Comparison of ENCODE assay signal across 8 mouse cellular contexts in the genomic region with DNA sequence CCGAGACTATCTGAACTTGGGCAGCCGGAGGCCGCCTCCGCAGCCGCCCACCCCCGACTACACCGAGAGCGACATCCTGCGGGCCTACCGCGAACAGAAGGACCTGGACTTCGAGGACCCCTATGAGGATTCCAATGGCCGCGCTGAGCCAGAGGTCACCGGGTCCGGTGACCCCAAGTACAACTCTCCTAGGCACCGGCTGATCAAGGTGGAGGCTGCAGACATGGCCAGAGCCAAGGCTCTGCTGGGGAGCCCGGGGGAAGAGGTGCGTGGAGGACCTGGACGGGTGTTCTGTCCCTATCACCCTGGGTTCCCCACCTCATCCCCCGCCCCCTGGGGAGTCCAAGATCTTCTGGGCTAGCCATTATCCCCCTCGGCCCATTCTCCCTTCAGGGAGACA. TPM values are rescaled to one million over a fixed set of nuclear protein-coding genes. Genes with fewer than 3 reads are reported as not detected.
DNase-seq lines count a peak whose midpoint lies in the region; ATAC-seq and TF ChIP-seq lines count a peak whose summit lies in the region.

No protein-coding gene starts in this region.

- DNase-seq in heart, postnatal 25 days (ENCODE audit: low spot score) = no peak
- peak; percentile 8 for DNase-seq in brain, embryonic 14.5 days (ENCODE audit: low read depth)
- no peak for DNase-seq in forebrain, embryonic 10.5 days (ENCODE audit: extremely low spot score, low spot score)
- DNase-seq in adrenal gland, postnatal 36 days = no peak
- no peak for DNase-seq in layer of hippocampus, postnatal 36 days

- 37% methylated on average over 22 of the region's 22 CpGs for whole genome bisulfite sequencing in heart, embryonic 15.5 days
- WGBS in forebrain, embryonic 10.5 days = 25% methylated on average over 22 of the region's 22 CpGs
- WGBS in limb, embryonic 13.5 days = 33% methylated on average over 22 of the region's 22 CpGs

- no peak overlapping the region for H3K4me3 ChIP-seq in heart, embryonic 15.5 days
- H3K4me3 ChIP-seq in forebrain, embryonic 10.5 days = peak overlapping the region; percentile 65
- peak overlapping the region; percentile 62 for H3K4me3 ChIP-seq in limb, embryonic 13.5 days

- peaks cover 9% of the 10 kb centered on the region; the same call in 1 of the 2 replicates for H3K36me3 ChIP-seq in heart, embryonic 15.5 days
- peaks cover 48% of the 10 kb centered on the region for H3K36me3 ChIP-seq in forebrain, embryonic 10.5 days (replicated peaks)
- H3K36me3 ChIP-seq in limb, embryonic 13.5 days = peaks cover 40% of the 10 kb centered on the region

- TF ChIP-seq POLR2A in brain, embryonic 14.5 days (IDR thresholded peaks at IDR 0.05; ENCODE audit: borderline replicate concordance, extremely low read depth, insufficient read depth, insufficient read length, poor library complexity, severe bottlenecking) = no peak

- intact Hi-C loops in heart, postnatal 25 days (cut with DNase I) = no loop called here

- no peak overlapping the region for H3K9ac ChIP-seq in heart, embryonic 15.5 days
- peak overlapping the region; percentile 80 for H3K9ac ChIP-seq in limb, embryonic 13.5 days

- H3K27me3 ChIP-seq in heart, embryonic 15.5 days = peaks cover 29% of the 10 kb centered on the region
- H3K27me3 ChIP-seq in forebrain, embryonic 10.5 days (ENCODE audit: poor library complexity, severe bottlenecking) = peaks cover 30% of the 10 kb centered on the region
- 0 out of 2 replicates have a peak, but pooled peaks cover 6% of the 10 kb centered on the region for H3K27me3 ChIP-seq in limb, embryonic 13.5 days

- peak overlapping the region; percentile 97 for H3K4me2 ChIP-seq in heart, embryonic 15.5 days
- H3K4me2 ChIP-seq in limb, embryonic 13.5 days (replicated peaks) = peak overlapping the region; percentile 85

- H3K9me3 ChIP-seq in heart, embryonic 15.5 days (replicated peaks) = no peaks in the 10 kb centered on the region
- H3K9me3 ChIP-seq in forebrain, embryonic 10.5 days = no peaks in the 10 kb centered on the region
- no peaks in the 10 kb centered on the region for H3K9me3 ChIP-seq in limb, embryonic 13.5 days

- no peak for ATAC-seq in heart, embryonic 15.5 days (replicated peaks; ENCODE audit: insufficient number of reproducible peaks, insufficient read depth, low FRiP score, low read depth)
- ATAC-seq in limb, embryonic 13.5 days (ENCODE audit: low FRiP score, low read depth) = no peak
- no peak for ATAC-seq in frontal cortex, adult (ENCODE audit: low TSS enrichment)

- H3K27ac ChIP-seq in heart, embryonic 15.5 days = no peak overlapping the region
- H3K27ac ChIP-seq in forebrain, embryonic 10.5 days = peak overlapping the region; percentile 90
- H3K27ac ChIP-seq in limb, embryonic 13.5 days = no peak overlapping the region

- H3K4me1 ChIP-seq in heart, embryonic 15.5 days (replicated peaks) = peaks cover 36% of the 10 kb centered on the region
- H3K4me1 ChIP-seq in forebrain, embryonic 10.5 days = peaks cover 50% of the 10 kb centered on the region
- peaks cover 21% of the 10 kb centered on the region for H3K4me1 ChIP-seq in limb, embryonic 13.5 days

- TF ChIP-seq CTCF in brain, embryonic 14.5 days (IDR thresholded peaks at IDR 0.05; ENCODE audit: borderline replicate concordance, extremely low read depth, insufficient read depth, insufficient read length) = no peak

RNA-seq across cellular contexts. Expression of gene Shd, which starts 1.2 kb away (rescaled TPM):
- 6.6 and 8.7 TPM in 2 replicates for polyA plus RNA-seq in heart, embryonic 15.5 days (2015; fragmentation: Nextera tagmentation; extraction: Ambion mirVana)
- total RNA-seq in heart, postnatal 25 days (2021) = under 1 TPM; 0.49 to 0.92 TPM
- polyA plus RNA-seq in brain, embryonic 14.5 days (2012; rRNA removed) = 207 and 264 TPM in 2 replicates
- polyA plus RNA-seq in forebrain, embryonic 10.5 days (2016; fragmentation: Nextera tagmentation; extraction: Ambion mirVana) = 42.1 and 50.3 TPM in 2 replicates
- 50.4 and 50.7 TPM in 2 replicates for polyA plus RNA-seq in limb, embryonic 13.5 days (2015; fragmentation: Nextera tagmentation; extraction: Ambion mirVana)
- total RNA-seq in adrenal gland, postnatal 36 days (2021) = under 1 TPM; 0.50 to 0.99 TPM
- 10 to 100 TPM; 24.4 to 26.8 TPM for total RNA-seq in layer of hippocampus, postnatal 36 days (2021)

RNA-seq across cellular contexts. Expression of gene Yju2, which starts 12.6 kb away (rescaled TPM):
- polyA plus RNA-seq in heart, embryonic 15.5 days (2015; fragmentation: Nextera tagmentation; extraction: Ambion mirVana) = 13.9 and 18.2 TPM in 2 replicates
- total RNA-seq in heart, postnatal 25 days (2021) = 1 to 10 TPM; 9.6 to 9.7 TPM
- 12.8 and 15.4 TPM in 2 replicates for polyA plus RNA-seq in brain, embryonic 14.5 days (2012; rRNA removed)
- 29.2 and 30.4 TPM in 2 replicates for polyA plus RNA-seq in forebrain, embryonic 10.5 days (2016; fragmentation: Nextera tagmentation; extraction: Ambion mirVana)
- 25.5 and 27.8 TPM in 2 replicates for polyA plus RNA-seq in limb, embryonic 13.5 days (2015; fragmentation: Nextera tagmentation; extraction: Ambion mirVana)
- 10 to 100 TPM; 13.1 to 15.8 TPM for total RNA-seq in adrenal gland, postnatal 36 days (2021)
- total RNA-seq in layer of hippocampus, postnatal 36 days (2021) = 10 to 100 TPM; 17.4 to 20.5 TPM

RNA-seq across cellular contexts. Expression of gene Fsd1, which starts 14.9 kb away (rescaled TPM):
- 2.6 and 5.0 TPM in 2 replicates for polyA plus RNA-seq in heart, embryonic 15.5 days (2015; fragmentation: Nextera tagmentation; extraction: Ambion mirVana)
- under 1 TPM in 1 of 2 experiments, not detected in 1; 0.47 TPM for total RNA-seq in heart, postnatal 25 days (2021)
- polyA plus RNA-seq in brain, embryonic 14.5 days (2012; rRNA removed) = 130 and 155 TPM in 2 replicates
- polyA plus RNA-seq in forebrain, embryonic 10.5 days (2016; fragmentation: Nextera tagmentation; extraction: Ambion mirVana) = 74.4 and 80.9 TPM in 2 replicates
- polyA plus RNA-seq in limb, embryonic 13.5 days (2015; fragmentation: Nextera tagmentation; extraction: Ambion mirVana) = 36.4 and 39.2 TPM in 2 replicates
- 1 to 10 TPM; 1.1 to 1.3 TPM for total RNA-seq in adrenal gland, postnatal 36 days (2021)
- total RNA-seq in layer of hippocampus, postnatal 36 days (2021) = 10 to 100 TPM; 70.1 to 75.8 TPM

RNA-seq across cellular contexts. Expression of gene Ebi3, which starts 19.0 kb away (rescaled TPM):
- polyA plus RNA-seq in heart, embryonic 15.5 days (2015; fragmentation: Nextera tagmentation; extraction: Ambion mirVana) = 0.87 and 2.2 TPM in 2 replicates
- total RNA-seq in heart, postnatal 25 days (2021) = under 1 TPM; 0.75 to 0.81 TPM
- polyA plus RNA-seq in brain, embryonic 14.5 days (2012; rRNA removed) = 3.7 and 3.8 TPM in 2 replicates
- 1.4 and 1.9 TPM in 2 replicates for polyA plus RNA-seq in forebrain, embryonic 10.5 days (2016; fragmentation: Nextera tagmentation; extraction: Ambion mirVana)
- 1.3 and 1.4 TPM in 2 replicates for polyA plus RNA-seq in limb, embryonic 13.5 days (2015; fragmentation: Nextera tagmentation; extraction: Ambion mirVana)
- 1 to 10 TPM; 1.1 to 1.5 TPM for total RNA-seq in adrenal gland, postnatal 36 days (2021)
- total RNA-seq in layer of hippocampus, postnatal 36 days (2021) = 1 to 10 TPM; 1.1 to 1.2 TPM

RNA-seq across cellular contexts. Expression of gene Zfp119b, which starts 22.2 kb away (rescaled TPM):
- polyA plus RNA-seq in heart, embryonic 15.5 days (2015; fragmentation: Nextera tagmentation; extraction: Ambion mirVana) = 4.3 and 5.5 TPM in 2 replicates
- 1 to 10 TPM; 3.1 to 3.6 TPM for total RNA-seq in heart, postnatal 25 days (2021)
- 2.6 and 3.4 TPM in 2 replicates for polyA plus RNA-seq in brain, embryonic 14.5 days (2012; rRNA removed)
- polyA plus RNA-seq in forebrain, embryonic 10.5 days (2016; fragmentation: Nextera tagmentation; extraction: Ambion mirVana) = 6.4 and 6.6 TPM in 2 replicates
- 7.0 and 7.6 TPM in 2 replicates for polyA plus RNA-seq in limb, embryonic 13.5 days (2015; fragmentation: Nextera tagmentation; extraction: Ambion mirVana)
- total RNA-seq in adrenal gland, postnatal 36 days (2021) = 1 to 10 TPM; 3.3 to 4.0 TPM
- 1 to 10 TPM; 3.4 to 5.4 TPM for total RNA-seq in layer of hippocampus, postnatal 36 days (2021)
